Mouse (Mus musculus) intestine, postnatal 0 days (tissue): ENCODE measurements around the gene Xylb. TPM values are rescaled to one million over a fixed set of nuclear protein-coding genes. Genes with fewer than 3 reads are reported as not detected.

Experiments
- ATAC-seq: fragments of 200-750 bp; cut with Nextera tagmentation; 2 replicates; pipeline ENCODE4 v1.8.0; 2017; ENCODE audit warnings: mild to moderate bottlenecking, moderate TSS enrichment, moderate library complexity
- H3K27ac ChIP-seq: fragments of 300-500 bp; sonication (generic); 2 replicates; pipeline ENCODE4 v1.5.1; 2014; ENCODE audit warnings: mild to moderate bottlenecking, low read depth, low read length, moderate library complexity
- H3K27me3 ChIP-seq: fragments of 300-500 bp; sonication (generic); replicated peaks from 2 replicates; pipeline ENCODE4 v1.6.1; 2014; ENCODE audit warnings: low read length, mixed read lengths; ENCODE audit not compliant: control insufficient read depth, insufficient read depth
- H3K36me3 ChIP-seq: fragments of 300-500 bp; sonication (generic); 2 replicates; pipeline ENCODE4 v1.6.1; 2014; ENCODE audit warnings: mild to moderate bottlenecking, moderate library complexity; ENCODE audit not compliant: control insufficient read depth, insufficient read depth
- H3K4me1 ChIP-seq: fragments of 300-500 bp; sonication (generic); replicated peaks from 2 replicates; pipeline ENCODE4 v1.6.1; 2014; ENCODE audit warnings: antibody characterized with exemption, low read length, mixed read lengths; ENCODE audit not compliant: control insufficient read depth, insufficient read depth
- H3K4me2 ChIP-seq: fragments of 300-500 bp; sonication (generic); replicated peaks from 2 replicates; pipeline ENCODE4 v1.6.1; 2014; ENCODE audit warnings: low read depth, mild to moderate bottlenecking, moderate library complexity
- H3K4me3 ChIP-seq: fragments of 300-500 bp; sonication (generic); 2 replicates; pipeline ENCODE4 v1.5.1; 2014; ENCODE audit warnings: low read depth, low read length
- H3K9ac ChIP-seq: fragments of 300-500 bp; sonication (generic); 2 replicates; pipeline ENCODE4 v1.6.1; 2014; ENCODE audit warnings: mild to moderate bottlenecking, low read depth, low read length
- H3K9me3 ChIP-seq: fragments of 300-500 bp; sonication (generic); 2 replicates; pipeline ENCODE4 v1.6.1; 2016; ENCODE audit warnings: mixed run types; ENCODE audit not compliant: control insufficient read depth
- CTCF ChIP-seq: sonication (generic); IDR thresholded peaks from 2 replicates; pipeline ENCODE4 v1.5.1; 2016; ENCODE audit warnings: low read depth, mild to moderate bottlenecking, control low read depth, antibody characterized with exemption, moderate library complexity
- WGBS: fragments of 180-500 bp; shearing (Covaris S2); extraction: QIAGEN DNeasy Blood & Tissue Kit; methylation state at CpG from one replicate; pipeline ENCODE4 v1.1.7; 2014; 5-methylcytosine and 5-hydroxymethylcytosine counted together
- polyA plus RNA-seq: library from polyadenylated mRNA; unstranded; fragments of >200 nt; fragmentation: Nextera tagmentation; extraction: Ambion mirVana; gene quantifications from 2 replicates; pipeline ENCODE4 v1.2.1, GENCODE M21; 2015

Xylb gene
- polyA plus RNA-seq, 1 experiment from 2014 or later = 11.7 TPM

GRCm38 (mm10) chr9:119401801-119402214 lies 44.6 kb downstream of the Xylb start, which contains the start of gene Acvr2b:
Acvr2b (plus strand) TSS chr9:119402118.
- WGBS = 0% methylated on average over 23 of the region's 32 CpGs
- H3K4me3 ChIP-seq = peak within 1 kb of the TSS; percentile 85

DNA sequence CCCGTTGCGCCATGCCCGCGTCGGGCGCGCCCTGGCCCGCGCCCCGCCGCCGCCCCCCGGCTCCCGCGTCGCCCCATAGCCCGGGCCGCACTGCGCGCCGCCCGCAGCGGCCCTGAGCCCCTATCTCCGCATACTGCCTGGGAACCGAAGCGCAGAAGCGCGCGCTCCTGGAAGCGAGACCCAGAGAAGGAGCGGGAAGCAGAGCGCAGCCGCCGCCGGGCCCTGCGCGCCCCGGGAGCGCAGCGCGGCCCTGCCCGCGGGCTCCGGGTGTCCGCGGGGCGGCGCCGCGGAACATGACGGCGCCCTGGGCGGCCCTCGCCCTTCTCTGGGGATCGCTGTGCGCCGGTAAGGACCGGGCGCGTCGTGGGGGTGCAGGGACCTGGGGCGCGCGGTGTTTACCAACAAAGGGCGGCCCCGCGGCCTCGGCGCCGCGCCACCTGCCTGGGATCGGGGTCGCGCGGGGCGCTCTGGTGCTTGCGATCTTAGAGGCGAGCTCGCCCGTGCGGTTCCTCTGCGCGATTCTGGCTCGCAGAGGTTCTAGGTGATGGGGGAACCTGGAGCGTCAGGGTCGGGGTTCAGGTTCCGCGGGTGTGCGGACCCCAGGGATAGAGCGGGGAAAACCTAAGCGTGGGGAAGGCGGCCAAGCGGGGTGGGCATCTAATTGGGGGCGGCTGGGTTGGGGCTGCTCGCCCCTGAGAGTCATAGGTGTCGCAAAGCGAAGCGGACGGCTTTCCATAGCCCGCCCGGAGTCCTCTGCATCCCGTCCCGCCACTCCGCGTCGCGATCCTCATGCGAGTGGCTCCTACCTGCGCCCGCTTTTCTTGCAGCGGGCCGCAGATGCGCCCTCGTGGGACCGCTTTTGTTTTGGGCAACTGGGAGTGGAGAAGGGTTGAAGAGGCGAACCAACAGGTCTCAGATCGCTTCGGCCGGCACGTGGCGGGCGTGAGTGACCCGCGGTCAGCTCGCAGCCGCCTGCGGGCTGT lies 45.4 kb downstream of the Xylb start:
- H3K36me3 ChIP-seq = no peaks in the 10 kb centered on the region
- peak overlapping the region; percentile 85 for H3K4me3 ChIP-seq
- TF ChIP-seq CTCF = no peak
- peak overlapping the region; percentile 95 for H3K9ac ChIP-seq
- no peaks in the 10 kb centered on the region for H3K9me3 ChIP-seq
- no peaks in the 10 kb centered on the region for H3K27me3 ChIP-seq
- WGBS = under 1% methylated on average over 108 of the region's 127 CpGs
- peak overlapping the region; percentile 98 for H3K27ac ChIP-seq
- peak overlapping the region; percentile 99 for H3K4me2 ChIP-seq
- H3K4me1 ChIP-seq = 0 out of 2 replicates have a peak, but pooled peaks cover 3% of the 10 kb centered on the region
- ATAC-seq = peak; percentile 62

More at GRCm38 (mm10) chr9:119401801-119402214, 44.6 kb downstream of the Xylb start, which contains the start of gene Acvr2b:
- Histone ChIP-seq H3K9ac (peak within 1 kb of the TSS; percentile 95), H3K27ac (peak within 1 kb of the TSS; percentile 98), H3K36me3 (no peaks in the 10 kb centered on the region), H3K4me2 (peak within 1 kb of the TSS; percentile 99), H3K4me1 (0 out of 2 replicates have a peak, but pooled peaks cover 3% of the 10 kb centered on the region), H3K27me3 (no peaks in the 10 kb centered on the region), H3K9me3 (no peaks in the 10 kb centered on the region)
- peak; percentile 70 for TF ChIP-seq CTCF
- peak; percentile 92 for ATAC-seq

GRCm38 (mm10) chr9:119403236-119403641 lies 46.1 kb downstream of the Xylb start:
- peak overlapping the region; percentile 99 for H3K4me2 ChIP-seq
- peak overlapping the region; percentile 95 for H3K9ac ChIP-seq
- H3K4me3 ChIP-seq = peak overlapping the region; percentile 85
- H3K27me3 ChIP-seq = no peaks in the 10 kb centered on the region
- 0 out of 2 replicates have a peak, but pooled peaks cover 3% of the 10 kb centered on the region for H3K4me1 ChIP-seq
- H3K9me3 ChIP-seq = no peaks in the 10 kb centered on the region
- 1% methylated on average over 26 of the region's 26 CpGs for WGBS
- H3K36me3 ChIP-seq = no peaks in the 10 kb centered on the region
- H3K27ac ChIP-seq = no peak overlapping the region
- TF ChIP-seq CTCF = no peak
- no peak for ATAC-seq

GRCm38 (mm10) chr9:119404090-119404489 lies 46.9 kb downstream of the Xylb start:
- no peak overlapping the region for H3K27ac ChIP-seq
- ATAC-seq = no peak
- TF ChIP-seq CTCF = no peak
- no peaks in the 10 kb centered on the region for H3K36me3 ChIP-seq
- 83% methylated on average over 5 of the region's 5 CpGs for WGBS
- no peaks in the 10 kb centered on the region for H3K9me3 ChIP-seq
- 0 out of 2 replicates have a peak, but pooled peaks cover 3% of the 10 kb centered on the region for H3K4me1 ChIP-seq
- no peak overlapping the region for H3K9ac ChIP-seq
- H3K27me3 ChIP-seq = no peaks in the 10 kb centered on the region
- H3K4me2 ChIP-seq = peak overlapping the region; percentile 99
- H3K4me3 ChIP-seq = no peak overlapping the region

DNA sequence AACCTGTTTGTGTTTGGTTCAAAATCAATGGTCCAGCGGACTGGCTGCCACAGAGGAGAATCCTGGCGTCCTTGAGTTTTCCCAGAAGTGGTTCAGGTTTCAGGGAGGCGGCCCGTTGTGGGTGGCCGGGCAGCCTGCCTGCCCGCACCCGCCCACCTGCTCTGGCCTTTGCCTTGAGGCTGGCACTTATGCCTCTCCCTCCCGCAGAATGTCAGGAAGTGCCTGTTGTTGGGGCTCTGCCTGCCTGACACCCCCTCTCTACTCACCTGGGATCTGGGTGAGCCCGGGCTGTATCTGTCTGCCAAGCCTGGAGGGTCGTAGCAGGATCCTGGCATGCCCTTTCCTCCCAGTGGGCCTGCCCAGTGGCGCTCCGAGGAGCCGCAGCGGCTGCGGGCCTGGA lies 50.7 kb downstream of the Xylb start:
- Histone ChIP-seq H3K4me1 (0 out of 2 replicates have a peak, but pooled peaks cover 3% of the 10 kb centered on the region), H3K27me3 (no peaks in the 10 kb centered on the region), H3K9me3 (0 out of 2 replicates have a peak, but pooled peaks cover 4% of the 10 kb centered on the region), H3K9ac (no peak overlapping the region), H3K4me3 (no peak overlapping the region), H3K27ac (no peak overlapping the region), H3K4me2 (no peak overlapping the region), H3K36me3 (no peaks in the 10 kb centered on the region)
- 64% methylated on average over 15 of the region's 15 CpGs for WGBS
- no peak for TF ChIP-seq CTCF
- no peak for ATAC-seq
